Mouse (Mus musculus) G1E (cell line): ENCODE measurements around the gene Lin7b.

Experiments used
- CTCF ChIP-seq: IDR thresholded peaks from 2 replicates; pipeline ENCODE4 v1.5.1; 2012; ENCODE audit warnings: low read depth, low read length, inconsistent platforms, mixed read lengths
- TAL1 ChIP-seq: conservative IDR thresholded peaks from 2 replicates; pipeline ENCODE4 v1.6.1; 2012; ENCODE audit warnings: low read depth, low read length, inconsistent platforms, mixed read lengths

DNA sequence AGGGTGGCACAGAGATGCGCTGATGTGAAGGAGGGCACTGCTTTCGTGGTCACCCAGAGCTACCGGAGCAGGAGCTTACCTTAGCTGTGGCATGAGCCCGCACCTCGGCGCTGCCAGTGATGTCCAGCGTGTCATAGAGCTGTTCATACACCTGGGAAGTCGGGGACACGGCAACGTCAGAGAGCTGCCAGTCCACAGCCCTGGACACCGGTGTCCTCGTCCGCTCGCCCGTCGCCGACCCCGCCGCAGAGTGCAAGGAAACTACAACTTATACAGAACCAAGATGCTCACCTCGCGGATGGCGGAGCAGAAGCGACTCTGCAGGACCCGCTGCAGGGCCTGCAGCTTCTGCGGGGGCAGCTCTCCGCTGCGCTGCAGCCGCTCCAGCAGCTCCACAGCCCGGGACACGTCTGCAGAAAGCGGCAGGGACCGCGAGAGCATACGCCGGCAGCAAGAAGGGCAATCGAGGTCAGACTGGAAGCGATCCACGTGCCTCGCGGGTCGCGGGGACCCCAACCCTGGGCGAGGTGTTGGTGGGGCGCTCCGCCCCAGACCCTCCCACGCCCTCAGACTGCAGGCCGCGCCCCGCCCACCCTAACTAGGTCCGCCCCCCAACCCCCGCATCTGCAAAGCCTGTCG lies 428 bp downstream of the Lin7b start:
- TF ChIP-seq CTCF (no peak), TAL1 (no peak)
